Mouse (Mus musculus) thymus, adult 2 months (tissue): ENCODE data around the gene Mt4.

ENCODE experiments used
- CTCF ChIP-seq: fragments of 200-500 bp; IDR thresholded peaks from 2 replicates; pipeline ENCODE4 v1.5.1; 2012; ENCODE audit warnings: mild to moderate bottlenecking, control low read depth, low read length, moderate library complexity, borderline replicate concordance; ENCODE audit not compliant: control insufficient read depth, poor library complexity, insufficient read depth; ENCODE audit errors: extremely low read depth
- POLR2A ChIP-seq: fragments of 200-500 bp; IDR thresholded peaks from 2 replicates; pipeline ENCODE4 v1.6.1; 2012; ENCODE audit warnings: mild to moderate bottlenecking, low read length, control low read depth, moderate library complexity; ENCODE audit not compliant: control insufficient read depth, poor library complexity, insufficient read depth; ENCODE audit errors: extremely low read depth

DNA sequence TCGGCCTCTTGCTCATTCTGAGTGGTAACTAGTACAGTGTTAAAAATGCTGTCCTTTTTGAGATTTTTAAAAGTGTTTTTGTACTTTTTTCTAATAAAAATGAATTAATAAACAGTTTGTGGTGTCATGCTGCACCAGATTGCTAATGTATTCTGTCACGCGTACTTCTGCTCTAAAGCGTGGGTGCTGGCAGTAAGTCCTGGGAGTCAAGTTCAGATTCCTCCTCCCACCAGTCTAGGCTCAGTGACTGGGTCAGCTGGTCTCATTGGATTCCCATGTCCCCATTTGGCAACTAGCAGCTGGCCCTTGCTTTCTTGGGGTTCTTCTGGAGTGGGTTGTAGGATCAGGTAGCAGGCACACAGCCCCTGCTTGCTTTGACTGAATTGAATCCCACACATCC, 6.9 kb upstream of the Mt4 start:
- TF ChIP-seq CTCF (no peak), POLR2A (no peak)
